Mouse (Mus musculus) G1E (cell line): ENCODE measurements around the gene Armh3. TPM values are rescaled to one million over a fixed set of nuclear protein-coding genes. Genes with fewer than 3 reads are reported as not detected.
A peak's percentile ranks its signal among the peaks of the same experiment; 100 is the strongest.
"Not testable (repeated sequence)": the region's sequence is repeated elsewhere in the genome, so short reads cannot be mapped to it uniquely, and the experiment has no call there.

Experiments
- ATAC-seq: 2 replicates; pipeline ENCODE4 v1.8.0; 2016; ENCODE audit warnings: mild to moderate bottlenecking; ENCODE audit not compliant: insufficient number of reproducible peaks, poor library complexity, low FRiP score, severe bottlenecking; ENCODE audit errors: extremely low read depth
- DNase-seq: peaks from one replicate; pipeline ENCODE4 v3.0.0; 2012; ENCODE audit warnings: low spot score
- H3K27me3 ChIP-seq: 2 replicates; pipeline ENCODE4 v1.6.1; 2012; ENCODE audit warnings: mild to moderate bottlenecking, low read length, inconsistent platforms; ENCODE audit not compliant: insufficient read depth
- H3K36me3 ChIP-seq: replicated peaks from 2 replicates; pipeline ENCODE3; 2012; ENCODE audit warnings: mild to moderate bottlenecking, inconsistent platforms
- H3K4me1 ChIP-seq: 2 replicates; pipeline ENCODE4 v1.6.1; 2012; ENCODE audit warnings: low read depth, low read length, inconsistent platforms, mixed read lengths; ENCODE audit not compliant: insufficient read depth
- H3K4me3 ChIP-seq: 2 replicates; pipeline ENCODE4 v1.5.1; 2012; ENCODE audit warnings: low read depth, mild to moderate bottlenecking, inconsistent platforms, low read length, moderate library complexity, mixed read lengths
- H3K9me3 ChIP-seq: replicated peaks from 2 replicates; pipeline ENCODE4 v1.6.1; 2012; ENCODE audit warnings: inconsistent platforms
- CTCF ChIP-seq: IDR thresholded peaks from 2 replicates; pipeline ENCODE4 v1.5.1; 2012; ENCODE audit warnings: low read depth, low read length, inconsistent platforms, mixed read lengths
- GATA1 ChIP-seq: IDR thresholded peaks from 2 replicates; pipeline ENCODE4 v1.6.1; 2012; ENCODE audit warnings: borderline replicate concordance, low read length, inconsistent platforms, mixed read lengths
- GATA2 ChIP-seq: IDR thresholded peaks from 2 replicates; pipeline ENCODE4 v1.6.1; 2012; ENCODE audit warnings: low read depth, low read length, inconsistent platforms, borderline replicate concordance
- POLR2AphosphoS5 ChIP-seq: IDR thresholded peaks from 2 replicates; pipeline ENCODE4 v1.6.1; 2012; ENCODE audit warnings: low read depth, low read length, inconsistent platforms; ENCODE audit not compliant: insufficient replicate concordance
- TAL1 ChIP-seq: conservative IDR thresholded peaks from 2 replicates; pipeline ENCODE4 v1.6.1; 2012; ENCODE audit warnings: low read depth, low read length, inconsistent platforms, mixed read lengths
- polyA plus RNA-seq: library from polyadenylated mRNA; stranded (reverse); fragments of >175 nt; gene quantifications from 2 replicates; pipeline ENCODE4 v1.2.3, GENCODE M21; 2012
- total RNA-seq, 2 experiments: library from RNA; stranded (forward) in 1 of 2; stranded (reverse) in 1 of 2; fragments of 200-1000 nt in 1 of 2; fragments of >200 nt in 1 of 2; fragmentation: Nextera tagmentation in 1 of 2; gene quantifications; 2 replicates each; pipeline ENCODE4 v1.2.3; 2014 to 2017

Armh3 gene
- total and polyA plus RNA-seq, 3 experiments = 1.9 to 13.0 (median 7.1) TPM

DNA sequence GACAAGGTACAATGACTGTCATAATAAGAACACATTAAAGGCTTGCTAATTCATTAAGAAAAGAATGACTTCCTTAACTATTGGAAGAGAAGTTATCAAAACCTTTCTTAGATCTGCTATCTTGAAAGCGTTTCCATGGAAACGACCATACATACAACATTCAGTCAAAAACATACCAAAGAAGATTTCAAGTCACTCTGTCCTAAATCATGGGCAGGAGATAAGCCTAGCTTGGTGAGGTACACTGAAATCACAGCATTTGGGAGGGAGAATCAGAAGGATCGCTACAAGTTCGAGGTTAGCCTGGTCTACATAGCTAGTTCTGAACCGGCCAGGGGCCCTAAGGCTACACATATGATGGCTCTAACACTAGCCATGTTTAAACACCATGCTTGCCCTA lies 923 bp downstream of the Armh3 start:
- Histone ChIP-seq H3K36me3 (peaks cover 6% of the 10 kb centered on the region), H3K27me3 (no peaks in the 10 kb centered on the region), H3K4me3 (peak overlapping the region; percentile 80), H3K9me3 (peaks cover 4% of the 10 kb centered on the region; the same call in 1 of the 2 replicates), H3K4me1 (peaks cover 21% of the 10 kb centered on the region)
- no peak for TF ChIP-seq POLR2AphosphoS5
- no peak for TF ChIP-seq TAL1
- no peak for TF ChIP-seq GATA1
- no peak for TF ChIP-seq GATA2
- TF ChIP-seq CTCF = no peak
- DNase-seq (no peak), ATAC-seq (no peak)

DNA sequence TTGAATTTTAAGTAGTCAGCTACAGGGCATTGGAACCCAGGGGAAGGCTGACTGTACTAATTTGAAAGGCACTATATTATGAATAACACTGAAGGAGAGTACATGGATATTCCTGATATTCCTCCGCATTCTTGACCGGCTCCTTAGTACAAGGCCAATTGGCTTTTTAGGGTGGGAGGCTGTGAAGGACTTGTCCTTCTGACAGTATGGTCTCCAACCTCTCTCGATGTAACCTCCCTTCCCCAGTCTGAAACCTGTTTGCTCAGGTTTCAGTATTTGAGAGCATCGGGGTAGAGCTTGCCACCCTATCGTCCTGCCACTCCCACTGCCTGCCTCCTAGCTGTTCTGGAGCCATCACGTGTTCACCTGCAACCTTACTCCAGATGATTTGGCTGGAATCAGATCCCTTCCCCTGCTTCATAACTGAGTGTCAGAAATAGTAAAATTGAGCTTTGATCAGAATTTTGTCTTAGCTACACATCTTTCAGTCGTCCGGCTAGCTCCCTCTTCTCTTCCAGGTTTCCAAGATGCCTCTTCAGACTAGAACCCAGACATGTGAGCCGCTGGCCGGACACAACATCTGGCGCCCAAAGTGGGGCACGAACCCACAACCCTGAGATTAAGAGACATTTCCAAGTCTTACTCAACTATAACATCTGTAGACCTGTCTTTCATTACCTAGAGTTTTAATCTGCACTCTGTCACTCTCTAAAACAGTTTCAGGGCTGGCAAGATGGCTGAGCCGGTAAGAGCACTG lies 4.1 kb downstream of the Armh3 start:
- DNase-seq (no peak), ATAC-seq (no peak)
- no peak for TF ChIP-seq GATA2
- TF ChIP-seq TAL1 = no peak
- no peak for TF ChIP-seq GATA1
- no peak for TF ChIP-seq POLR2AphosphoS5
- no peak for TF ChIP-seq CTCF

DNA sequence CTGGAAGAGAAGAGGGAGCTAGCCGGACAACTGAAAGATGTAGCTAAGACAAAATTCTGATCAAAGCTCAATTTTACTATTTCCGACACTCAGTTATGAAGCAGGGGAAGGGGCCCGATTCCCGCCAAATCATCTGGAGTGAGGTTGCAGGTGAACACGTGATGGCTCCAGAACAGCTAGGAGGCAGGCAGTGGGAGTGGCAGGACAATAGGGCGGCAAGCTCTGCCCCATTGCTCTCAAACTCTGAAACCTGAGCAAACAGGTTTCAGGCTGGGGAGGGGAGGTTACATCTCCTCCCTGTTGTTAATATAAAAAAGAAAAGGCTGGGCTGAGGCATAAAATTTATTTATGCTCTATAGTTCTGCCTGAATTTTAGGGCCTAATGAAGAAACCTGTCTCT lies 4.8 kb downstream of the Armh3 start:
- Histone ChIP-seq H3K4me1 (peaks cover 12% of the 10 kb centered on the region), H3K36me3 (peaks cover 20% of the 10 kb centered on the region)
- not testable (repeated sequence) for DNase-seq, H3K27me3 ChIP-seq, H3K4me3 ChIP-seq, H3K9me3 ChIP-seq, ATAC-seq

More for the DNA sequence above, 4.1 kb downstream of the Armh3 start:
- H3K4me1 ChIP-seq = peaks cover 18% of the 10 kb centered on the region
- H3K27me3 ChIP-seq = no peaks in the 10 kb centered on the region
- H3K4me3 ChIP-seq = no peak overlapping the region
- peaks cover 17% of the 10 kb centered on the region for H3K36me3 ChIP-seq
- peaks cover 4% of the 10 kb centered on the region; the same call in 1 of the 2 replicates for H3K9me3 ChIP-seq

DNA sequence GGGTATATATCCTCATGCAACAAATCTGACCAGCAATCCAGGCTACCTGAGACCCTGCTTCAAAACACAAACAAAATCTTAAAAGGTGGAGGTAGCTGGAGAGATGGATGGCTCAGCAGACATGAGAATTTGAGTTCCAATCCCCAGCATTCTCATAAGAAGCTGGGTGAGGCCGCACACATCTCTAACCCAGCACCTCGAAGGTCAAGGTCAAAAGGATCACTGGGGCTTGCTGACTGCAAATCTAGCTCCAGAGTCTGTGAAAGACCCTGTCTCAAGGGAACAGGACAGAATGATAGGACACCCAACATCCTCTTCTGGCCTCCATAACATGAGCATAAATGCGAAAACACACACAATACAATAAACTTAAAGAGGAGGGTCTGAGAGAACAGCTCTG lies 7.1 kb downstream of the Armh3 start:
- peaks cover 28% of the 10 kb centered on the region for H3K36me3 ChIP-seq
- DNase-seq (no peak), ATAC-seq (no peak)
- H3K27me3 ChIP-seq = no peaks in the 10 kb centered on the region
- no peak overlapping the region for H3K4me3 ChIP-seq
- no peak for TF ChIP-seq TAL1
- TF ChIP-seq GATA1 = no peak
- no peak for TF ChIP-seq POLR2AphosphoS5
- TF ChIP-seq GATA2 = no peak
- no peak for TF ChIP-seq CTCF
- no peaks in the 10 kb centered on the region for H3K4me1 ChIP-seq
- H3K9me3 ChIP-seq = peaks cover 4% of the 10 kb centered on the region; the same call in 1 of the 2 replicates

DNA sequence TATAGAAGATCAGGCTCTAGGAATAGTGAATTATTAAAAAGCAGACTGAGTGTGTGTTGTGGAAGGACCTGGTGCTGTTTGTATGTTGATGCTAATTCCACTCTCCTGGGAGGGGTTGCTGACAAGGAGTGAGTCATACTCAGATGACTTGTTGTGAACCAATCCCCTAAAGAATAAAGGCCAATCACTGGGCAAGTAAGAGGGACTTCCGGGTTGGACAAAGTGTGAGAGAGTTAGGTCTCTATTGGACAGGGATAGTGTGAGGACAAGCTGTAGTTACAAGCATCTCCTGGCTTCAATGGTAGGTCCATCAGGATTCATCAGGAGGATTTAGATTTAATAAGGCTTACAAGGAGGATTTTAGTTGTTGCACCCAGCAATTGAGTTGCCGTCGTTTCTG lies 10.1 kb downstream of the Armh3 start:
- no peak for TF ChIP-seq GATA2
- TF ChIP-seq GATA1 = no peak
- TF ChIP-seq CTCF = no peak
- TF ChIP-seq POLR2AphosphoS5 = no peak
- TF ChIP-seq TAL1 = no peak
- ATAC-seq (no peak), DNase-seq (no peak)
- Histone ChIP-seq H3K9me3 (no peaks in the 10 kb centered on the region), H3K36me3 (peaks cover 21% of the 10 kb centered on the region), H3K27me3 (no peaks in the 10 kb centered on the region), H3K4me1 (no peaks in the 10 kb centered on the region), H3K4me3 (no peak overlapping the region)

DNA sequence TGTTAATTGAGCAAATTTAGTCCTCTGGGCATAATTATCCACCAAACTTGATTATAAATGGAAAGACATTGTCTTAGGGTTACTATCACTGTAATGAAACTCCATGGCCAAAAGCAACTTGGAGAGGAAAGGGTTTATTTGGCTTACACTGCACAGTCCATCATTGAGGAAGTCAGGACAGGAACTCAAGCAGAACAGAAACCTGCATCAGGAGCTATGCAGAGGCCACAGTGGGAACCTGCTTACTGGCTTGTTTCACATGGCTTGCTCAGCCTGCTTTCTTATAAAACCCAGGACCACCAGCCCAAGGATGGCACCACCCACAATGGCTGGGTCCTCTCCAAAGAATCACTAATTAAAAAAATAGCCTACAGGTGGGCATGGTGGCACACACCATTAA lies 13.9 kb downstream of the Armh3 start:
- ATAC-seq = no peak
- H3K4me3 ChIP-seq = no peak overlapping the region
- no peaks in the 10 kb centered on the region for H3K27me3 ChIP-seq
- peaks cover 14% of the 10 kb centered on the region for H3K36me3 ChIP-seq
- no peak for DNase-seq
- TF ChIP-seq TAL1 = no peak
- TF ChIP-seq POLR2AphosphoS5 = no peak
- TF ChIP-seq GATA1 = no peak
- no peak for TF ChIP-seq CTCF
- TF ChIP-seq GATA2 = no peak
- H3K4me1 ChIP-seq = no peaks in the 10 kb centered on the region
- no peaks in the 10 kb centered on the region for H3K9me3 ChIP-seq

DNA sequence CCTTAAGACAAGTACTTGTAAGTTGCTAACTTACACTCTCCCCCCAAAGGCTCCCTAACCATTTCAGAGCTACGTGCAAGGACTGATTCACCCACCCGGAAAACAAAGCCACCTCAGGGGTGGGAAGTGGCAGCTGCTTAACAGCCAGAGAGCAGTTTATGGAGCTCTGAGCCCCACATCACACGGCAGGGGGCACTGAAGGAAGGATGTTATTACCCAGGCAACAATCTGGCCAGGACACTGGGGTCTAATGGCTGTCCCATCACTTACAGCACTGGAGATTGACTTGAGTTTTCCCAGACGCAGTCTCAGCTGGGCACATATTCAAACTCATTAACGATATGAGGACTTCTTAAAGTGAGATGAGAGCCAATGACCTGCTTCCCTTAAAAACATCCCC lies 37.5 kb downstream of the Armh3 start:
- peaks cover 44% of the 10 kb centered on the region for H3K36me3 ChIP-seq
- no peaks in the 10 kb centered on the region for H3K4me1 ChIP-seq
- no peak for ATAC-seq
- H3K9me3 ChIP-seq = no peaks in the 10 kb centered on the region
- TF ChIP-seq GATA2 (no peak), POLR2AphosphoS5 (no peak)
- H3K4me3 ChIP-seq = no peak overlapping the region
- no peaks in the 10 kb centered on the region for H3K27me3 ChIP-seq
- DNase-seq = no peak
